Mouse (Mus musculus) ES-E14 (cell line): ENCODE measurements around the gene Krt20.

Experiments
- HCFC1 ChIP-seq: IDR thresholded peaks from 2 replicates; pipeline ENCODE4 v1.6.1; 2012; ENCODE audit warnings: low read length, inconsistent platforms, borderline replicate concordance; ENCODE audit not compliant: insufficient read depth
- ZNF384 ChIP-seq: IDR thresholded peaks from 2 replicates; pipeline ENCODE4 v1.6.1; 2012; ENCODE audit warnings: low read depth, low read length, inconsistent platforms

DNA sequence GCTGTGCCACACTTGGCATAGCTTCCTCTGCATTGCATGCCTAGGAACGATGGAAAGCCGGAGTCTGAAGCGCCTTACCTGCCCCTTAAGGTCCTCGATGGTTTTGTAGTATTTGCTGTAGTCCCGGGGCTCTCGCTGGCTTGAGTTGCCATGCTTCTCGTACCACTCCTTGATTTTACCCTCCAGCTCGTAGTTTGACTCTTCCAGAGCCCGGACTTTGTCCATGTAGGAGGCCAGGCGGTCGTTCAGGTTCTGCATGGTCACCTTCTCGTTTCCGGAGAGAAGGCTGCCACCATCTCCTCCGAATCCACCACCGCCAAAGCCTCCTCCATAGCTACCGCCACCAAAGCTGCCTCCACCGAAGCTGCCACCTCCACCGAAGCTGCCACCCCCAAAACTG lies 49.3 kb downstream of the Krt20 start:
- TF ChIP-seq ZNF384 (no peak), HCFC1 (no peak)
